Mouse (Mus musculus) kidney, embryonic 16.5 days (tissue): ENCODE measurements at regions not wholly inside any gene's neighbourhood (a gene's known extent, or its start where the extent isn't known, plus 50 kb on each side); places are given as distances from the start of the nearest gene placed in this dataset.
A peak's percentile ranks its signal among the peaks of the same experiment; 100 is the strongest.

ENCODE experiments used
- ATAC-seq: fragments of 200-750 bp; cut with Nextera tagmentation; 2 replicates; pipeline ENCODE4 v1.8.0; 2017; ENCODE audit warnings: moderate TSS enrichment; ENCODE audit not compliant: low FRiP score, low TSS enrichment
- H3K27ac ChIP-seq: fragments of 300-500 bp; sonication (generic); 2 replicates; pipeline ENCODE4 v1.5.1; 2014; ENCODE audit warnings: low read length
- H3K27me3 ChIP-seq: fragments of 300-500 bp; sonication (generic); 2 replicates; pipeline ENCODE4 v1.6.1; 2014; ENCODE audit warnings: low read length, control low read depth, mixed read lengths; ENCODE audit not compliant: insufficient read depth
- H3K36me3 ChIP-seq: fragments of 300-500 bp; sonication (generic); 2 replicates; pipeline ENCODE4 v1.6.1; 2014; ENCODE audit warnings: low read length, control low read depth, mixed read lengths; ENCODE audit not compliant: insufficient read depth
- H3K4me1 ChIP-seq: fragments of 300-500 bp; sonication (generic); 2 replicates; pipeline ENCODE4 v1.6.1; 2014; ENCODE audit warnings: low read length, control low read depth, mixed read lengths; ENCODE audit not compliant: insufficient read depth
- H3K4me2 ChIP-seq: fragments of 300-500 bp; sonication (generic); replicated peaks from 2 replicates; pipeline ENCODE4 v1.6.1; 2014; ENCODE audit warnings: low read depth, low read length
- H3K4me3 ChIP-seq: fragments of 300-500 bp; sonication (generic); 2 replicates; pipeline ENCODE4 v1.5.1; 2014; ENCODE audit warnings: mild to moderate bottlenecking, low read length
- H3K9ac ChIP-seq: fragments of 300-500 bp; sonication (generic); replicated peaks from 2 replicates; pipeline ENCODE4 v1.6.1; 2014; ENCODE audit warnings: low read length
- H3K9me3 ChIP-seq: fragments of 300-500 bp; sonication (generic); 2 replicates; pipeline ENCODE4 v1.6.1; 2016; ENCODE audit warnings: low read length, control low read depth
- WGBS: fragments of 180-500 bp; shearing (Covaris S2); extraction: QIAGEN DNeasy Blood & Tissue Kit; methylation state at CpG from one replicate; pipeline ENCODE4 v1.1.7; 2014; 5-methylcytosine and 5-hydroxymethylcytosine counted together

DNA sequence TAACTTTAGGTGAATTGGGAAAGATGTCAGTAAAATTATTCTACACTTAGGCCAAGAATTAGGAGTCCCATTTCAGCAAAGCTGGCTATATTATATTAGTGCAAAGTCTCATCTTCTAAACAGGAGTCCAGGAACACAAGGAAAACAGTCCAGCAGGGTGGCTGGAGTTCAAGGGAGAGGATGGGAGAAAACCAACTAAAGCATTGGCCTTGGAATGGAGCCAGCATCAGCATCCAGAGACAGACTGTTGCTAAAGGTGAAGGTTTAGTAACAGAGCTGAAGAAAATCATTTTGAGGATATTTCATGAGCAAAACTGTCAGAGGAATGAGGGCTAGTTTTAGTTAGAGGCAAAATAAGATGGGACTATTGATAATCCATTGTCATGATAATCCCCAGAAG is 559.9 kb downstream of the Epha4 start:
- ATAC-seq, result no peak
- Histone ChIP-seq H3K4me3 (no peak overlapping the region), H3K4me2 (no peak overlapping the region), H3K9ac (no peak overlapping the region), H3K9me3 (no peaks in the 10 kb centered on the region), H3K27ac (no peak overlapping the region), H3K4me1 (no peaks in the 10 kb centered on the region), H3K36me3 (no peaks in the 10 kb centered on the region), H3K27me3 (no peaks in the 10 kb centered on the region)

DNA sequence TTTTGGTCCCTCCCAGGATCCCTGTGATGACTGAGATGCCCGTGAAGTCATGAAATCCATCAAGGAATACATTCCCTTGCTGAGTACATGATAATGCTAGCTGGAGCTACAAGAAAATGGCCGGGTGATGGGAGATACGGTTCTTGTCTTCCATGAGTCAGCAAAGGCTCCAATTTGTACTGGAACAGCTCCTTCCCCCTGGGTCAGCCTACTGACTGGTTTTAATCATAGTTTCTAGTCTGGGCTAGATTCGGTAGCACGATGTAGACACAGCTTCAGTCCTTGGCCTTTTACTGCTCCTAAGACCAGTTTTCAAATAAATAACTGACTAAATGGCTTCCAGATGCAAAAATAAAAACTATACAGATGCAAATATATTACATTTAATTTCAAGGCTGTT is 557.5 kb downstream of the Epha4 start:
- 77% methylated on average over 5 of the region's 5 CpGs for WGBS
- no peak for ATAC-seq
- Histone ChIP-seq H3K4me2 (no peak overlapping the region), H3K27ac (no peak overlapping the region), H3K4me3 (no peak overlapping the region), H3K9ac (no peak overlapping the region), H3K36me3 (no peaks in the 10 kb centered on the region), H3K4me1 (no peaks in the 10 kb centered on the region), H3K27me3 (no peaks in the 10 kb centered on the region), H3K9me3 (no peaks in the 10 kb centered on the region)

DNA sequence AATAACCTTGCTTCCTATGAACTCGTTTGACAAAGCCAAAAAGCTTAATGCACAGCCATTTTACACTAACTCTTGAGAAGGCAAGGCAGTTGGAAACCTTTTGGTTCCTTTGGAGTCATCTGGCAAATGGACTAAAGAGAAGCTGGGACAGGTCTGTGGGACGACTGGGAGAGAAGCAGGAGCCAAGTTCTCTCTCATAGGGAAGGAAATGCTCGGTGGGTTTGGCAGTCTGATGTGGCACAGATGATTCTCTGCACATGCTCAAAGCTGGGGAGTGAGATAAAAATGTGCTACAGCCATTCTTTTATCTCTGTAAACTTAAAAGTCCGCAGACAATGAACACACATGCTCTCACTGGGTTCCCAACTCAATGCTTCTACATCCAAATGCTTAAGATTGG is 556.2 kb downstream of the Epha4 start:
- WGBS, result 65% methylated on average over 4 of the region's 4 CpGs
- ATAC-seq, result no peak
- Histone ChIP-seq H3K36me3 (no peaks in the 10 kb centered on the region), H3K4me1 (no peaks in the 10 kb centered on the region), H3K27ac (no peak overlapping the region), H3K9me3 (no peaks in the 10 kb centered on the region), H3K4me2 (no peak overlapping the region), H3K27me3 (no peaks in the 10 kb centered on the region), H3K9ac (no peak overlapping the region), H3K4me3 (no peak overlapping the region)

DNA sequence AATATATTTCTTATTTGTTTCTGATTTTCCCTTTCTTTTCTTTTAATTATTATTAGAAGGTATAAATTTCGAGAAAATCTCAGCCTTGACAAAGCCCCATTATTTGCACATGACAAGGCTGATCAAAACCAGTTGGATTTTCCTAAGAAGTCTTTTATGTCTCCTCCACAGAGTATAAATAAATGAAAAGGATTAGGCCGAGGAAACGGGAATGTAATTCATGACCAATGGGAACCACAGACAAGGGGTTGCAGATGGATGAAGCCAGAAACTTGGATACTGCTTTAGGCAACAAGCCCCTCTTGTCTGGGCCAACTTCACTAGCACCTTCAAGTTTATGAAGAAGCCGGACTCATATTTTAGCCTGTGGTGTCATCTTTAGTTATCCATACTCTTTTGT is 542.4 kb downstream of the Epha4 start:
- Histone ChIP-seq H3K27me3 (no peaks in the 10 kb centered on the region), H3K9me3 (no peaks in the 10 kb centered on the region), H3K36me3 (no peaks in the 10 kb centered on the region), H3K4me3 (no peak overlapping the region), H3K4me1 (no peaks in the 10 kb centered on the region), H3K4me2 (no peak overlapping the region), H3K9ac (no peak overlapping the region), H3K27ac (no peak overlapping the region)
- ATAC-seq, result no peak
- WGBS, result 71% methylated on average over 4 of the region's 4 CpGs

DNA sequence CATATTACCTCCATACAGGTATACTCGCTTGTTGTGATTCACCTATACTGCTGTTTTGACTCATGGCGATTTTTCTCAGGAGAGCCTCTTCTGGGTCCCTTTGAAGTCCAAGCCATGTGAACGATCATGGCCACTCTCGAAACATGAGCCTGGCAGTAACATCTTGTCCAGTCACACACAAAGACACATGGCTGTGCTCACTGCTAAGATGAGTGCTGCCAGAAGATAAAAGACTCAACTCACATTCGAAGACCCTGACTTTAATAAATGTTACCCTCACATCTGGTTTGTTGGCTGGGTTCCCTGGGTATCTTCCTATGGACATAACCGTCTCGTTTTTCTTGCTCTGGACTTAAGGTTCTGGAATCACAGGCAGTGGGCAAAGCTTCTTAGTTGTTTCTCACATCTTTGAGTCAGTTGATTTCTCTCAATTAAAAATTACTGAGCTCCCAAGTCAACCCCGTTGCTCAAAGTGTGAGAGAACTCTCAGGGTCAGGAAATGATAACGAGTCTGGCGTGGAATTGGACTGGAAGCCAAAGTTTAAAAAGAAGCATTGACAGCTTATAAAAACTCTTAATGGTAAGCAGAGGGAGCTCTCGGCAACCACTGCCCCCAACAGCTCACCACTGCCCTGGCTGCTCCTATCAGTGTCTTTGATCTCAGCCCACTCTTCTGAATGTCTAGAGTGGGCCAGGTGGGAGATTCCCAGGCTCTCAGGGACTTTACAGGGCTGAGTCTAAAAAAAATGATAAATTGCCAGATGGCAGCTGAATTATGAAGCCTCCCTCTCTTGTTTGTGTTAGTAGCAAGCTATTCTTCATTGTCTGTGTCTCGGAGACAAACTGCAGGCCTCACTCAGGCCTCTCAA is 539.6 kb downstream of the Epha4 start:
- Histone ChIP-seq H3K4me1 (no peaks in the 10 kb centered on the region), H3K9me3 (no peaks in the 10 kb centered on the region), H3K27me3 (no peaks in the 10 kb centered on the region), H3K4me2 (no peak overlapping the region), H3K4me3 (no peak overlapping the region), H3K9ac (no peak overlapping the region), H3K36me3 (no peaks in the 10 kb centered on the region), H3K27ac (no peak overlapping the region)
- 58% methylated on average over 12 of the region's 12 CpGs for WGBS
- ATAC-seq, result no peak

DNA sequence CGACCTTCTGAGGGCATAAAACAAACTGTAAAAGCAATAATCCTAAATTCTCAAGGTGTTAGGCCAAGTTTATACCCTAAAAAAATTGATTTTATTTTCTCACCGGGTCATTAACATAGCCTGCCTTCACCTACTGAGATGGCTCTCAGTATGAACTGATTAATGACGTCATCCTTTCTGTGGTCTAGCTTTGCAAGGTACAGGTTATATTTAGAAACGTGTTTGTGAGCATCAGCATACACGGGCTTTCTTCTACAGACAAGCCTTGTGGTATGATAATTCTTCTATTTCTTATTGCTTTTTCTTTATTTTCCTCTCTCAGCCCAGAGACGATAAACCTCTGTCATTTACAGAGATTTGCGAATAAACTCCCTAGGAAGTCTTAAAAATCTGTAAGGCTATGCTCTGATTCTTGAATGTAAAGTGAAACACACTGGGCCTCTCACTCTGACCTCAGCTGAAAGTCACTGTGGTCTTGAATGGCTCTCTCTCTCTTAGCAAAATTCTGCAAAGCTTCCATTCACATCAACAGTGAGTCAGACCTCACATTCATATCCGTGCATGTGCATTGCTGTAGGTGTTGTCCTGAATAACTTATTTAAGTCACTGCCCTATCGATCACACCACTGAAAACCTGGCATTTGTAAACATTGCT is 534.3 kb downstream of the Epha4 start:
- no peak overlapping the region for H3K4me3 ChIP-seq
- H3K36me3 ChIP-seq, result no peaks in the 10 kb centered on the region
- no peaks in the 10 kb centered on the region for H3K9me3 ChIP-seq
- no peak for ATAC-seq
- no peak overlapping the region for H3K9ac ChIP-seq
- H3K27ac ChIP-seq, result no peak overlapping the region
- WGBS, result 72% methylated on average over 9 of the region's 9 CpGs
- no peak overlapping the region for H3K4me2 ChIP-seq
- H3K27me3 ChIP-seq, result no peaks in the 10 kb centered on the region
- H3K4me1 ChIP-seq, result no peaks in the 10 kb centered on the region

DNA sequence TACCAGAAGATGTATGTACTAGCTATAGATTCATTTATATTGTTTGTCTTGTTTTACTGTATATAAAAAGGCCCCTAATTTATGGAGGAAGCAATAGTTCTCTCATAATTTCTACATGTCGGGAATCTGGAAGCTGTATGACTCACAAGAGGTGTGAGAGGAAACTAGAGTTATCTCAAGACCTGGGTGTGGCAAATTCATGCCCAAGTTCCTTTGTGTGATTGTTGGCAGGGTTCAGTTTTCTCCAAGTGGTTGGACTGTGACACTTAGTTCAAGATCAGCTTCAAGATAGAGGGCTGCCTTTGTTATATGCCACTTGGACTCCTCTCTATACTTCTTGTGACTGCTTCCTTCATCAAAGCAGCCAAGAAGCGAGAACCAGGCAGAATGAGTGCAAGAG is 521.1 kb downstream of the Epha4 start:
- no peaks in the 10 kb centered on the region for H3K9me3 ChIP-seq
- no peak overlapping the region for H3K27ac ChIP-seq
- no peaks in the 10 kb centered on the region for H3K36me3 ChIP-seq
- WGBS, result 42% methylated on average over 2 of the region's 2 CpGs
- H3K4me1 ChIP-seq, result no peaks in the 10 kb centered on the region
- no peak overlapping the region for H3K4me2 ChIP-seq
- H3K27me3 ChIP-seq, result no peaks in the 10 kb centered on the region
- ATAC-seq, result no peak
- H3K9ac ChIP-seq, result no peak overlapping the region
- H3K4me3 ChIP-seq, result no peak overlapping the region

DNA sequence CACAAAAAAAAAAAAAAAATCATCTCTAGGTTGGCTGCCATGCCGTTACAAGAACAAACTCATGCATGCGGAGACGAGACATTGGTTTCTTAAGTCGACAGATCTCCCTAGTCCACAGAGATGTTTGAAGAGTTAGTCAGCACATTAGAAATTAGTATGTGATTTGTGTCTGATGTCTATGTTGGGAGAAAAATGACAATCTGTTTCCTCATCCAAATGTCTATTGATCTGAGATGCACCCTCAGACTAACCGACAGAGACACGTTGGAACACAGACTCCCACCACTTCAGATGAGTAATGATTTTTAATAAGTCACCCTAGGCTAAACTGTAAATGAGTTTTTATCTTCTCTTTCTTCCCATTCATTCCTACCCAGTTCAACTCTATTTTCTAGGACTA is 506.9 kb downstream of the Epha4 start:
- H3K4me3 ChIP-seq, result no peak overlapping the region
- no peak for ATAC-seq
- H3K36me3 ChIP-seq, result no peaks in the 10 kb centered on the region
- peaks cover 6% of the 10 kb centered on the region; the same call in 1 of the 2 replicates for H3K4me1 ChIP-seq
- no peak overlapping the region for H3K27ac ChIP-seq
- H3K4me2 ChIP-seq, result no peak overlapping the region
- no peaks in the 10 kb centered on the region for H3K9me3 ChIP-seq
- no peaks in the 10 kb centered on the region for H3K27me3 ChIP-seq
- no peak overlapping the region for H3K9ac ChIP-seq
- WGBS, result 92% methylated on average over 6 of the region's 6 CpGs

DNA sequence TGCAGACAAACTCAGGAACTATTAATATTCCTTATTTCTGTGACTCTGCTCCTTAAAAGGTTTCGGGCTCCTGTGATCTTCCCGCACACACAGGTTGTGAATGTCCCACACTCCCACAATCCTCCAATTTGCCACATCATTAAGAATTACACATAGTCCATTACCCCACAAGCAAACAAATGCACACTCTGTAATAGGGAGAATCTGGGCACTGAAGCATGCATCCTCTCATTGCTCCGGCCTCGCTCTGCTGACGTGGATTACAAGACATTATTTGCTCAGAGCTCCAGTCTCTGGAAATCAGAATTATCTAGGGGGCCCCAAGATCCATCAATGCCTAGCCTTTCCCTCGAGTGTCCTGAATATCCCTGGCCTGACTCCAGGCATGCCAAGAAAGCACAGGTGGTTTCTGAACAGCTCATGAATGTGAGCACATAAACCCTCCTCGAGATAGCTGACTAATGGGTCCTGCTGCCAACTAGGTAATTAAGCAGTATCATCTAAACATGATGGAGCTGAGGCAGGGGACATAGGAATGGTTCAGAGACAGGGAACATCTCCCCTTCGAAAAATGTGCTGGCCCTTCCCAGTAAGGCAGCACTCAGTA is 504.2 kb downstream of the Epha4 start:
- H3K4me1 ChIP-seq, result peaks cover 6% of the 10 kb centered on the region; the same call in 1 of the 2 replicates
- no peak overlapping the region for H3K4me3 ChIP-seq
- ATAC-seq, result peak; percentile 80
- 40% methylated on average over 8 of the region's 8 CpGs for WGBS
- no peaks in the 10 kb centered on the region for H3K36me3 ChIP-seq
- no peak overlapping the region for H3K4me2 ChIP-seq
- H3K9me3 ChIP-seq, result no peaks in the 10 kb centered on the region
- H3K9ac ChIP-seq, result no peak overlapping the region
- H3K27me3 ChIP-seq, result no peaks in the 10 kb centered on the region
- no peak overlapping the region for H3K27ac ChIP-seq

DNA sequence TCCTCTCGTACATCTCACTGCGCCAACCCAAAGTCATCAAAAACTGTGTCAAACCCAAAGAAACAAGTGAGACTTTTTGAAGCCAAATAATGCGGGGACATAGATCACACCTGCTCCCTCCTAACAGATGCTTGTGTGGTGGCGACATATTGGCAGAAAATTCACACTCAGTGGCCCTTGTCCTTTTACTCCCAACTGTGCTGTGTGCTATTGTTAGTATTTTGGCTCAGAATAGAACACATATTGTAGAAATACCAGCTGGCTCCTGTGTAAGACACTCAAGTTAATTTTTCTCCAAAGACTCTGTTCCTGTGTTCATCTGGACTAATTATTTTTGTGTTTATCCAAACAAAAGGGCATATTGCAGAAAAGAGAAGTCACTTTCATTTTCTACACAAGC is 487.2 kb downstream of the Epha4 start:
- Histone ChIP-seq H3K27me3 (no peaks in the 10 kb centered on the region), H3K4me1 (no peaks in the 10 kb centered on the region), H3K4me3 (no peak overlapping the region), H3K36me3 (no peaks in the 10 kb centered on the region), H3K9ac (no peak overlapping the region), H3K27ac (no peak overlapping the region), H3K4me2 (no peak overlapping the region), H3K9me3 (no peaks in the 10 kb centered on the region)
- WGBS, result 88% methylated on average over 4 of the region's 4 CpGs
- ATAC-seq, result no peak
